Mouse (Mus musculus): ENCODE data around the gene Glt8d1. TPM values are rescaled to one million over a fixed set of nuclear protein-coding genes. Genes with fewer than 3 reads are reported as not detected.

Gene Glt8d1
- 42.4 and 47.8 TPM in 2 replicates for polyA plus RNA-seq (2014; fragmentation: Nextera tagmentation; extraction: Ambion mirVana)

DNA sequence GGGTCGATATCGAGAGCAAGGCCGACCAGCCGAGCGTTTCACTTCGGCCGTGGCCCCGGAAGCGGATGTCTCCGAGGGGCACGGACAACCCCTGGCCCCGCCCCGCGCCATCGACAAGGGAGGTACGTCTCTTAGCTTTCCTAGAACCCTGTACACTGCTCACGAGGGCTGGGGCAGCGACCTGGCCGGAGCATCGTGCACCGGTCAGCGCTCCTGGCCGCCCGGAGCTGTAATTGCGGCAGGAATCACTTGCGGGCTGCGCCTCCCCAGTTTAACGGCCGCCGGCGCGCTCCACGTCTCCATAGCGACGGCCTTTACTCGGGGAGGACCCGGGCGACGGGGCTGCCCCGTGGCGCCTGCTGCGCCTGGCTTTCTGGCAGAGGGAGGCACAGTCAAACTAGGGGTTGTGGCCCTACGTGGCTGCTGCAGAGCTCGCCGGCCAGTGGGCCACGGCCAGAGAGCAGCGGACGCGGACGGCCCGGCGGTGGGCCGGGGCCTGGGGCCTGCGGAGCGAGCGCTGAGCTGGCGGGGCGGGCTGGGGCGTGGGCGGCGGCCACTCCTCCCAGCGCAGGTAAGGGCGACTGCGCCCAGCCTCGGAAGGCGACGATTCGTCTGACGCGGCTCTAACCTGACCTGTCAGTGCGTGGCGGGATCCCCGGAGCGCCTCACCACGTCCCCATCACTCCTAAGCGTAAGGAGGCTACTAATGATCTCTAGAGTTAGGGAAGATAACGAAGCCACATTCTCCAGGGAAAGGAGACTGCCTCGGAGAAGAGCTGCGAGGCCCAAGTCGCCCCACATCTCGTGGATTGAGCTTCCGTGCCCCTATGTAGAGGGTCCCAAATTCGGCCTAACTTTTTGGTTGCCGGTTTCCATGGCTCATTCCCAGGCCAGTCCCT is at the start of gene Glt8d1, which contains the start of gene Spcs1:
Gene Glt8d1 (plus strand): TSS at position 94 of the 899 bp plus-strand sequence.
Gene Spcs1 (minus strand): TSS at position 366 of the 899 bp plus-strand sequence.
- ATAC-seq (ENCODE audit: insufficient number of reproducible peaks, low FRiP score, low TSS enrichment, low read depth), result peak; percentile 85
- under 1% methylated on average over 79 of the region's 84 CpGs for WGBS

DNA sequence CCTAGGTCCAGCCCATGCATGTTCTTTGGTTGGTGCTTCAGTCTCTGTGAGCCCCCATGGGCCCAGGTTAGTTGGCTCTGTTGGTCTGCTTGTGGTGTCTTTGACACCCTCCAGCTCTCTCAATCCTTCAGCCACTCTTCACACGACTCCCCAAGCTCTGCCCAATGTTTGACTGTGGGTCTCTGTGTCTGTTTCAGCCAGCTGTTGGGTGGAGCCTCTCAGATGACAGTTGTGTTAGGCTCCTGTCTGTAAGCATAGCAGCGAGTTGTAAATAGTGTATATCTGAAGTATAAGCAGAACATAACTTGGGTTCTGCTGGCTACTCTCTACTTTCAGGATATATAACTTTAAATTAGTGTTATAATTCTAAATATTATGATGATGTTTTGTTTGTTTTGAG is 42.7 kb upstream of the Glt8d1 start:
- Histone ChIP-seq H3K9me3 (ENCODE audit: control insufficient read depth, low read length) (no peaks in the 10 kb centered on the region), H3K27me3 (ENCODE audit: control insufficient read depth, insufficient read depth, low read length) (no peaks in the 10 kb centered on the region), H3K4me1 (ENCODE audit: control insufficient read depth, insufficient read depth, low read length) (no peaks in the 10 kb centered on the region), H3K27ac (replicated peaks; ENCODE audit: low read depth, low read length) (no peak overlapping the region), H3K36me3 (ENCODE audit: control insufficient read depth, insufficient read depth, low read length) (no peaks in the 10 kb centered on the region), H3K4me3 (ENCODE audit: low read depth, low read length) (no peak overlapping the region), H3K9ac (ENCODE audit: low read length) (no peak overlapping the region), H3K4me2 (ENCODE audit: low read depth, severe bottlenecking) (no peak overlapping the region)
- 88% methylated on average over 2 of the region's 2 CpGs for WGBS
- DNase-seq (ENCODE audit: low spot score), result no peak
- ATAC-seq (ENCODE audit: insufficient number of reproducible peaks, low FRiP score, low TSS enrichment, low read depth), result no peak

More for the DNA sequence above, at the start of gene Glt8d1, which contains the start of gene Spcs1:
- no peaks in the 10 kb centered on the region for H3K9me3 ChIP-seq (ENCODE audit: control insufficient read depth, low read length)
- peak within 1 kb of the TSS; percentile 86 for H3K4me2 ChIP-seq (ENCODE audit: low read depth, severe bottlenecking)
- peak within 1 kb of the TSS; percentile 91 for H3K4me3 ChIP-seq (ENCODE audit: low read depth, low read length)
- H3K9ac ChIP-seq (ENCODE audit: low read length), result peak within 1 kb of the TSS; percentile 87
- 0 out of 2 replicates have a peak, but pooled peaks cover 3% of the 10 kb centered on the region for H3K36me3 ChIP-seq (ENCODE audit: control insufficient read depth, insufficient read depth, low read length)
- peaks cover 3% of the 10 kb centered on the region; the same call in 1 of the 2 replicates for H3K4me1 ChIP-seq (ENCODE audit: control insufficient read depth, insufficient read depth, low read length)
- H3K27me3 ChIP-seq (ENCODE audit: control insufficient read depth, insufficient read depth, low read length), result no peaks in the 10 kb centered on the region
- H3K27ac ChIP-seq (replicated peaks; ENCODE audit: low read depth, low read length), result peak within 1 kb of the TSS; percentile 89
- DNase-seq (ENCODE audit: low spot score), result peak; percentile 87

DNA sequence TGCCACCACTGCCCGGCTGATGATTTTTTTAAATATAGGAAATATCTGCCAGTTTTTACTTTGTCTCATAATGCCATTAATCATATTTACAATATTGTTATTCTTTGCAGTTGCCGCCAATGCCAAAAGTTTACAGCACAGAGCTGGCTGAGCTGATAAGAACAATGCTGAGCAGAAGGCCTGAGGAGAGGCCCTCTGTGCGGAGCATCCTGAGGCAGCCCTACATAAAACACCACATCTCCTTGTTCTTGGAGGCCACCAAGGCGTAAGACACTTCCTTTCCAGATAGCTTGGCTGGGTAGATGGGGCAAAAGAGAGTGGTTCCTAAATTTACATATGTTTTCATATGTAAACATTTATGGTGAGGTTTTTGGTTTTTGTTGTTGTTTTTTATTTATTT is 42.2 kb upstream of the Glt8d1 start:
- Histone ChIP-seq H3K27me3 (ENCODE audit: control insufficient read depth, insufficient read depth, low read length) (no peaks in the 10 kb centered on the region), H3K4me1 (ENCODE audit: control insufficient read depth, insufficient read depth, low read length) (no peaks in the 10 kb centered on the region), H3K4me2 (ENCODE audit: low read depth, severe bottlenecking) (no peak overlapping the region), H3K9ac (ENCODE audit: low read length) (no peak overlapping the region), H3K9me3 (ENCODE audit: control insufficient read depth, low read length) (no peaks in the 10 kb centered on the region), H3K27ac (replicated peaks; ENCODE audit: low read depth, low read length) (no peak overlapping the region), H3K4me3 (ENCODE audit: low read depth, low read length) (no peak overlapping the region), H3K36me3 (ENCODE audit: control insufficient read depth, insufficient read depth, low read length) (no peaks in the 10 kb centered on the region)
- 94% methylated on average over 4 of the region's 4 CpGs for WGBS
- ATAC-seq (ENCODE audit: insufficient number of reproducible peaks, low FRiP score, low TSS enrichment, low read depth) (no peak), DNase-seq (ENCODE audit: low spot score) (no peak)

DNA sequence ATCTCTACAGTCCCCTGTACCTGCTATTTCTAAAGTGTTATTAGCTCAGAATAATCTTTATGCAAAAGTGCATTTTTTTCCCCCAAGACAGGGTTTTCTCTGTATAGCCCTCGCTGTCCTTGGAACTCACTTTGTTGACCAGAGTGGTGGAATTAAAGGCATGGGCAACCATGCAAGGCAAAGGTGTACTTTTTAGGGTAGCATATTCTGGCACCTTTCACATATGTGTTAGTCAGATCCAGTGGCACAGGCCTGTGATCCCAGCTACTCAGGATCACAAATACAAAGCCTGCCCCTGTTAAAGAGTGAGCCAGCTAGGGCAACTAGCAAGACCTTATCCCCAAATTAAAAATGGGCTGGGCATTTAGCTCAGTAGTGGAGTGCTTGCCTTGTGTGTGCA is 40.8 kb upstream of the Glt8d1 start:
- H3K27me3 ChIP-seq (ENCODE audit: control insufficient read depth, insufficient read depth, low read length), result no peaks in the 10 kb centered on the region
- H3K9ac ChIP-seq (ENCODE audit: low read length), result no peak overlapping the region
- no peak overlapping the region for H3K4me3 ChIP-seq (ENCODE audit: low read depth, low read length)
- 93% methylated on average over 1 of the region's 1 CpGs for WGBS
- no peaks in the 10 kb centered on the region for H3K4me1 ChIP-seq (ENCODE audit: control insufficient read depth, insufficient read depth, low read length)
- H3K9me3 ChIP-seq (ENCODE audit: control insufficient read depth, low read length), result no peaks in the 10 kb centered on the region
- DNase-seq (ENCODE audit: low spot score), result no peak
- ATAC-seq (ENCODE audit: insufficient number of reproducible peaks, low FRiP score, low TSS enrichment, low read depth), result no peak
- no peaks in the 10 kb centered on the region for H3K36me3 ChIP-seq (ENCODE audit: control insufficient read depth, insufficient read depth, low read length)
- no peak overlapping the region for H3K4me2 ChIP-seq (ENCODE audit: low read depth, severe bottlenecking)
- no peak overlapping the region for H3K27ac ChIP-seq (replicated peaks; ENCODE audit: low read depth, low read length)

DNA sequence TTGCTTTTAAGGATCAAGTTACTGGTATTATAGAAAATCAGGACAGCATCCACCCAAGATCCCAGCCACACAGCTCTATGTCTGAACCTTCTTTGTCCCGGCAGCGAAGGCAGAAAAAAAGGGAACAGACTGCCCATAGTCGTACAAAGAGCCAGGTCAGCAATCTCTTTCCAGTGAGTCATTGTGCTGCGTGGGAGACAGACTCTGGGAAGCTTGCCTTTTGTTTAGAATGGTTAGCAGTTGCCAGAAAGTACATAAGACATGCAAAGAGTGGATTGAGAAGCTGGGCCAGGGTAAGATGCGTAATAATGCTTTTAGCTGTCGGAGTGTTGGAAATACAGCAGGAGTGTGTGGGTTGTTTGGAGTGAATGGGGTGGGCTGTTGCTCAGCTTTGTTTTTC is 27.0 kb upstream of the Glt8d1 start:
- ATAC-seq (ENCODE audit: insufficient number of reproducible peaks, low FRiP score, low TSS enrichment, low read depth) (no peak), DNase-seq (ENCODE audit: low spot score) (no peak)
- Histone ChIP-seq H3K27ac (replicated peaks; ENCODE audit: low read depth, low read length) (no peak overlapping the region), H3K9me3 (ENCODE audit: control insufficient read depth, low read length) (no peaks in the 10 kb centered on the region), H3K4me2 (ENCODE audit: low read depth, severe bottlenecking) (no peak overlapping the region), H3K36me3 (ENCODE audit: control insufficient read depth, insufficient read depth, low read length) (peaks cover 3% of the 10 kb centered on the region; the same call in 1 of the 2 replicates), H3K9ac (ENCODE audit: low read length) (no peak overlapping the region), H3K4me3 (ENCODE audit: low read depth, low read length) (no peak overlapping the region), H3K4me1 (ENCODE audit: control insufficient read depth, insufficient read depth, low read length) (no peaks in the 10 kb centered on the region), H3K27me3 (ENCODE audit: control insufficient read depth, insufficient read depth, low read length) (no peaks in the 10 kb centered on the region)
- 91% methylated on average over 6 of the region's 6 CpGs for WGBS

DNA sequence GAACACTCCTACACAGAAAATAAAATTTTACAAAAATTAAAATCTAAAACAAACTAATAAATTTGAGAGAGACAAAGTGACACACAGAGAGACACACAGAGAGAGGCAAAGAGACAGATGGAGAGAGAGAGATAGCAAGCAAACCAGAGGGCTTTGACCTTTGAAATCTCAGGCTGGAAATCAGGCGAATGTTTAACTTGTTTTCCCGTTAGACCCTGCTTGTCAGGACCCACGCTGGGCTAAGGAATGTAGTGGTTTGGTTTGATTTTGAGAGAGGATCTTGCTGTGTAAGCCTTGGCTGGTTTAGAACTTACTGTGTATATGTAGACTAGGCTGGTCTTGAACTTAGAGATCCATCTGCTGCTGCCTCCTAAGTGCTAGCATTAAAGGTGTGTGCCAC is 25.0 kb upstream of the Glt8d1 start:
- ATAC-seq (ENCODE audit: insufficient number of reproducible peaks, low FRiP score, low TSS enrichment, low read depth), result no peak
- Histone ChIP-seq H3K27ac (replicated peaks; ENCODE audit: low read depth, low read length) (no peak overlapping the region), H3K36me3 (ENCODE audit: control insufficient read depth, insufficient read depth, low read length) (peaks cover 3% of the 10 kb centered on the region; the same call in 1 of the 2 replicates), H3K27me3 (ENCODE audit: control insufficient read depth, insufficient read depth, low read length) (no peaks in the 10 kb centered on the region), H3K4me2 (ENCODE audit: low read depth, severe bottlenecking) (no peak overlapping the region), H3K9me3 (ENCODE audit: control insufficient read depth, low read length) (no peaks in the 10 kb centered on the region), H3K4me1 (ENCODE audit: control insufficient read depth, insufficient read depth, low read length) (no peaks in the 10 kb centered on the region), H3K4me3 (ENCODE audit: low read depth, low read length) (no peak overlapping the region), H3K9ac (ENCODE audit: low read length) (no peak overlapping the region)
- no peak for DNase-seq (ENCODE audit: low spot score)
- 86% methylated on average over 3 of the region's 3 CpGs for WGBS

DNA sequence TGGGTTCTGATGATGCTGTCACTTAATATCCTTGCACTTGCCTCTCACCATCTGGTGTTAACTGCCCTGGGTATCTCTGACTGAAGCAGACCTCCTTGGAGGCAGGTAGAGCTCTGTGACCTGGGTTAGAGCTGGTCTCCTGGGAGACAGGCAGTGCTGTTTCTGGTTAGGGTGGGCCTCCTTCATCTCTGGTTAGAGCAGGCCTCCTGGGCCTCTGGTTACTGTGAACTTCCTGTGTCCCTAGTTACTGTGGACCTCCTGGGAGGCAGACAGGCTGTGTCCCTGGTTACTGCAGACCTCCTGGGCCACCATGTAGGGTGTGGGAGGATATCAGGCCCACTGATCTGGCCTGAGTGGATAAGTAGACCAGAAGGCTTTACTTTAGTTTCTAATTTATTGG is 4.8 kb upstream of the Glt8d1 start:
- Histone ChIP-seq H3K36me3 (ENCODE audit: control insufficient read depth, insufficient read depth, low read length) (0 out of 2 replicates have a peak, but pooled peaks cover 5% of the 10 kb centered on the region), H3K4me3 (ENCODE audit: low read depth, low read length) (no peak overlapping the region), H3K27me3 (ENCODE audit: control insufficient read depth, insufficient read depth, low read length) (no peaks in the 10 kb centered on the region), H3K27ac (replicated peaks; ENCODE audit: low read depth, low read length) (no peak overlapping the region), H3K9ac (ENCODE audit: low read length) (no peak overlapping the region), H3K4me1 (ENCODE audit: control insufficient read depth, insufficient read depth, low read length) (peaks cover 3% of the 10 kb centered on the region; the same call in 1 of the 2 replicates), H3K4me2 (ENCODE audit: low read depth, severe bottlenecking) (no peak overlapping the region), H3K9me3 (ENCODE audit: control insufficient read depth, low read length) (no peaks in the 10 kb centered on the region)
- ATAC-seq (ENCODE audit: insufficient number of reproducible peaks, low FRiP score, low TSS enrichment, low read depth), result no peak
- DNase-seq (ENCODE audit: low spot score), result no peak

DNA sequence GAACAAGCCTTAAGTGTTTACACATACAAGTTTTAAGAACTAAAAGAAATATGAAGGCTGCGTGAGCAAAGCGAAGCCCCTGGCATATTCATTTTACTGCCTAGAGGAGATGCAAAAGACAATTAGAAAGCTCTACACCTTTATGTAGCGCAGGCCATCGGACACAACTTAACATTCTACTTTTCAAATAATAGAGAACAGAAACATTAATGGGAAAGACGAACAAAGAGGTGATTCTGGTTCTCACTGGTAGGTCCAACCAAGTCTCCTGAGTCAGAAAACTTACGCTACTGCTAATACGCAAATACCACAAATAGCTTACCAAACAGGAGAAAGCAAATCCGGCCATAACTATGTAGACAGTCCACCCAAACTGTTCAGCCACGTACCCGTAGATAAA is 844 bp upstream of the Glt8d1 start:
- no peak overlapping the region for H3K27ac ChIP-seq (replicated peaks; ENCODE audit: low read depth, low read length)
- WGBS, result 70% methylated on average over 10 of the region's 10 CpGs

More for the DNA sequence above, 844 bp upstream of the Glt8d1 start:
- Histone ChIP-seq H3K4me2 (ENCODE audit: low read depth, severe bottlenecking) (peak overlapping the region; percentile 86), H3K36me3 (ENCODE audit: control insufficient read depth, insufficient read depth, low read length) (0 out of 2 replicates have a peak, but pooled peaks cover 5% of the 10 kb centered on the region), H3K9me3 (ENCODE audit: control insufficient read depth, low read length) (no peaks in the 10 kb centered on the region), H3K9ac (ENCODE audit: low read length) (peak overlapping the region; percentile 87), H3K4me3 (ENCODE audit: low read depth, low read length) (peak overlapping the region; percentile 91), H3K4me1 (ENCODE audit: control insufficient read depth, insufficient read depth, low read length) (peaks cover 3% of the 10 kb centered on the region; the same call in 1 of the 2 replicates), H3K27me3 (ENCODE audit: control insufficient read depth, insufficient read depth, low read length) (no peaks in the 10 kb centered on the region)
- no peak for DNase-seq (ENCODE audit: low spot score)
- ATAC-seq (ENCODE audit: insufficient number of reproducible peaks, low FRiP score, low TSS enrichment, low read depth), result no peak

Measured in limb, embryonic 11.5 days (tissue).